Mouse (Mus musculus) spleen, postnatal 36 days (tissue): ENCODE measurements at regions not wholly inside any gene's neighbourhood (a gene's known extent, or its start where the extent isn't known, plus 50 kb on each side); places are given as distances from the start of the nearest gene placed in this dataset.
"Not testable (repeated sequence)": the region's sequence is repeated elsewhere in the genome, so short reads cannot be mapped to it uniquely, and the experiment has no call there.

ENCODE experiments used
- DNase-seq, 2 experiments: peaks; one replicate each; pipeline ENCODE4 v3.0.0; 2022; ENCODE audit warnings: low spot score in 2 of 2, mixed read lengths in 1 of 2

DNA sequence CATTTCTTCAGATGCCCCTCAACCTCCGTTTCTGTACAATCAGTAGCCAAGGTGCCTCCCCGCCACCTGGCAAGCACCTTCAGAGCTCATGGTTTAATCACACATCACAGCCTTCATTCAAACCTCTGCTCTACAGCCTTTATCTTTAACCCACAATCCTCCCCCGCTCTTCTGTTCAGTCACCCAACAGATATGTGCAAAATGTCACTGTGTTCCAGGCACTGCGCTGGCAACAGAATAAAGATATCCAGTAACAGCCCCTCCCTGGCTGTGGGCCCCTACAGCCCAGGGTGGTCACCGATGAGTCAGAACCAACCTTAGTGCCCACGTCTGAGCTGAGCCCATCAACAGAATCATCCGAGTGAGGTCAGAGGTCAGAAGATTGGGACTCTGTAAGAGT lies 54.3 kb upstream of the Ddr1 start:
- peak in 1 of 2 experiments; percentile 14 for DNase-seq

DNA sequence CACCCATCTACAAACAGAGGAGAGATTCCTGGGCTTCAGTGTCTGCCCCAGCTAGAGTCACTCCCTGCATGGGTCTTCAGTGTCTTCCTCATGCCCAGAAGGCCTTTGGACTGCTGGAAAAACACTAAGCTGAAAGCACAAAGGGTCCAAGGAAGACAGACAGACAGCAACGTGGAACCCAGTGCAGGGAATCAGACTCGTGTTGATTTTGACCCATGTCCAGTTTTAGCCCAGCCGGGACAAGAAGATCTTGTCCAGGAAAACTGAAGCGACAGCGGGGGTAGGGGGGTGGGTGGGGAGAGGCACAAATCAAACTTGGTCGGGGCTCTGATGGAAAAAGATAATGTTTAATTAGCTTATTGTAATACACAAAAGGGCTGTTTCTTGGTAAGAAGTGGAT lies 55.3 kb upstream of the Ddr1 start:
- DNase-seq = no peak

DNA sequence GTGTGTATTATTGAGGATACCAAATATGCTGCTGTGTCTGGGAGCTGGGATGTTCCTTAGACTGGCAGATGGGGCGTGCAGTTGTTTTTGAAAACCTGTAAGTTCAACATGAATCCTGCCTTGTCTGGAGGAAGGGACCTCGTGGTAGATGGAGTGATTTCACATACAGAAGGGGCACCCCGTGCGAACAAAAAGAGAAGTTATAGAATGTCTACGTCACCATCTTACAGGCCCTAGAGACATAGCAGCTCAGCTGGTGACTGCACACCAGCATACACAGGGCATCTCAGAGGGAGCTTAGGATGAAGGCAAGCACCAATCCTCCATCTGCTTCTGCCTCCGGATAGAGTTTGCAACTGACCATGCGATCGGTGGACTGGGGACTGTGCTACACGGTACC lies 58.2 kb upstream of the Ddr1 start:
- no peak for DNase-seq

DNA sequence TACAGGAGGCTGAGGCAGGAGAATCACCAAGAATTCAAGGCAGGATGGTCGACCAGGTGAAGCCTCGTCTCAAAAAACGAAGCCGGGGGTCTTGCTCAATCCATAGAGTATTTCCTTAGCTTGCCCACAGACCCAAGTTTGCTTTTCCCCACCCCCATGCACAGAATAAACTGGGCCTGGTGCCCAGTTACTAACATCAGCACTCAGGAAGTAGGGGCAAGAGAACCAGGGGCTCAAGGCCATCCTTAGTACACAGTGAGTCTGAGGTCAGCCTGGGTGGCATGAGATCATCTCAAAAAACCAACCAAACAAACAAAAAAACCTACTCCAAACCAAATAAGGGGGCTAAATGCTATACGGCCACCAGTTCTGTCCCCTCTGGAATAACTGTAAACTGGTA lies 58.4 kb upstream of the Ier3 start:
- DNase-seq = no peak

DNA sequence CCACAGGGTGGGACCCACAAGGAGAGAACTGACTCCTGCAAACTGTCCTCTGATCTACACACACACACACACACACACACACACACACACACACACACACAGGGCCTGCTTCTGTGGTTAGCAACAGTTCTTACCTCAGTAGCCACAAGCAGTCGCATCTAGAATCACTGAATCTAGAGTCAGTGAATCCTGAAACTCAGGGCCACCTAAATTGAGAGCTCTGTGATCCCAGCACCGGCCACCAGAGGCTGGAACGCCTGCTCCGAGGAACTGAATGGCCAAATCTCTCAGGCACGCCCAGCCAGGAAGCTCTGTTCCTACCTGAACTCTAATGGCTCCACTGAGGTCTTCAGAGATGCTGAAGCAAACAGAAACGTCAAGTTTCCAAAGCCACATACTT lies 57.6 kb upstream of the Ier3 start:
- peak; percentile 48 to 51 for DNase-seq

DNA sequence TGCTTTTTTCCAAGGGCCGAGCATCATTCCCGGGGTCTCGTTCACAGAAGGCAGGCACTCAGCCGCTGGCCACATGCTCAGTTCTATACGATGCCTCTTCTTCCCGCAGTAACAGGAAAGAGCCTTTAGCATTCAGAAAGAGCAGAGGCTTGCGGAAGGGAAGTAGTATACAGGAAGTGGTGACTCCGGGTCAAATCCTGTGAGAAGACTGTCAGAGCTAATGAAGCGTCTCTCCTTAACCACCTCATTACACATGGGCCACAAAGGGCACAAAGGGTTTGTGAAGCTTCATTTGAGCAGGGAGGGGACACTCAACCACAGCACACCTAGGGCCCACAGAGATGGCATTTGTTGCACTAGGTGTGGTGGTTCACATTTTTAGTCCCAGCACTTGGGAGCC lies 55.1 kb upstream of the Ier3 start:
- peak; percentile 40 to 55 for DNase-seq

DNA sequence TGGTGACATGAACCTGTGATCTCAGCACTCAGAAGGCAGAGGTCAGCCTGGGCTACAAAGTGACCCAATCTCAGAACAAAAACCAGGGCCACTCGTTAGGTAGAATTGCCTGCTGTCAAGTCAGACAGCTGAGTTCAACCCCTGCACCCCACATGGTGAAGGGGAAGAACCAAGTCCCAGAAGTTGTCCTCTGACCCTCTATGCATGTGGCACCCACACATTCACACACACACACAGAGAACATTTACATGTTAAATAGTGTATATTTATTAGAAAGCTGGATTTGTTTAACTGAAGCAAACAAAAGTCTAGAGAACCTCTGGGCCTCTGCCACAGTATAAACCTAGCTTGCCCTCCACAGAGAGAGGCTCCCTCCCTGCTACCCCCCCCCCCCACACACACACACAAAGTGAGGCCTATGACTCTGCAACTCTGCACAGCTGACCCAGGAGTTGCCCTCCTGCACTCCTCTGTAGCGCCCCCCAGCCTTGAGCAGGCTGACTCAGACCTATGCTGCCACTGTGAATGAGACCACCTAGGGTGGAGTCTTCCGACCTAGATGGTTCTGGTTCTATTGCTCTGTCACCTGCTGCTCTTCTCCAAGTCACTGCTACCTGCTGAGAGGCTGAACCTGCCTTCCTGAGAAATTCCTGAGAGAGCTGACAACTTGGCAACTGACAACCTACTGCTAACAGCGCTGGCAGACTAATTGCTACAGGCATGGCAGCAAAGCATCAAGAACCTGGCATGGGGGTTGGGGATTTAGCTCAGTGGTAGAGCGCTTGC lies 52.1 kb upstream of the Ier3 start:
- DNase-seq = no peak

DNA sequence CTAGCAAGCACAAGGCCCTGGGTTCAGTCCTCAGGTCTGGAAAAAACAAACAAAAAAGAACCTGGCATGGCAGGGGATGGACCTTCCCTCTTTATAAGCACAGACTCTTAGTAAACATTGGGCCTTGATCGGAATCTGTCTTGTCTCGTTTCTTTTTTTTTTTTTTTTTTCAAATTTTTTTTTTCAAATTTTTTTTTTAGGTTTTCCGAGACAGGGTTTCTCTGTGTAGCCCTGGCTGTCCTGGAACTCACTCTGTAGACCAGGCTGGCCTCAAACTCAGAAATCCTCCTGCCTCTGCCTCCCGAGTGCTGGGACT lies 51.6 kb upstream of the Ier3 start:
- DNase-seq = not testable (repeated sequence)

DNA sequence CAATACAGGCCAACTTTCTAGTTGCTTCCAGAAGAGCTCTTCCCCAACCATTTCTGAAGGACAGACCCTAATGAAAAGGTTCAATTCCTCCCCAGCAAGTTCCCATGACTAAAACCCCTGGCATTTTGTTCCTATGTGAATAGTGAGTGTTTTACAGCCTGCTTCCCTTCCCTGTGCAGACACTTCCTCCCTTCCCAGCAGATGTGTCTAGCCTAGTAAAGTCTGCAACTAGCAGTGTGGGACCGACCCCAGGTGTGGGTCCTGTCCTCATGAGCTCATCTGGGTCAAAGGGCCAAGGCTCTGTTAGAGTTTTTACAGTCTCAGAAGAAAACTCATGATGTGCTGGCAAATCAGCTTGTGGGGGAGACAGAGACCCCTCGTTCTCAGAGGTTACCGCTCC lies 50.9 kb upstream of the Ier3 start:
- DNase-seq = no peak

DNA sequence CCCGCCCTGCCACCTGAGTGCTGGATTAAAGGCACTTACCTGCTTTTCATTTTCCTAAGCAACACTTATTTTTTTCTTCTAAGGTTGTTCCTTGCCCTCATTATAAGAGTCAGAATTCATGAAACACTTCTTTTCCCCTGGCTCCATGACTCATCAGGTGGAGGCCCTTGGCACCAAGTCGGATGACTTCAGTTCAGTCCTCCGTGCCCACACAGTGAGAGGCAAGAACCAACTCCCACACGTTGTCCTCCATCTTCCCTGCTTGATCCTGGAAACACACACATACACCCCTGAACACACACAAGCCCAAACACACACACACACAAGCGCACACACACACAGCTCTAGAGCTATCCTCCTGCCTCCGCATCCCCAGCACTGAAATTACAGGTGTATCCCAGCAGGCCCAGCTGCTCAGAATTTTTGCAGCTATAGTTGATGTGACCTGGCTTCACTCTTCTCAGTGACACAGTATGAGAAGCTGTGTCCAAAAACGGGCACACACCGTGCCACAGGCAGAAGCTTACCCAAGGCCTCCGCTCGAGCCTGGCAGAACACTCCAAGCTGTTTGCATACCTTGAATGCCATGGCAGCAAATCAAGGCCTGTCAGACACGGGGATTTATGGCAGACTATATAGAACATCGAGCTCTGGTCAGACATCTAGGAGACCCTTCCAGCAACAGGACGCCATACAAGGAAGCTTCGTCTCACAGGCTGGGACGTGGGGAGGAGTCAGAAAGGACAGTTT lies 49.7 kb upstream of the Ier3 start:
- DNase-seq = no peak
